Mouse (Mus musculus) C2C12 (cell line): Measurements from ENCODE around the gene Bub1. TPM values are rescaled to one million over a fixed set of nuclear protein-coding genes. Genes with fewer than 3 reads are reported as not detected.

ENCODE experiments used
- H3K27me3 ChIP-seq: one replicate; pipeline ENCODE4 v1.6.1; 2011; ENCODE audit not compliant: control insufficient read depth, insufficient read depth, insufficient read length
- H3K36me3 ChIP-seq: one replicate; pipeline ENCODE4 v1.6.1; 2011; ENCODE audit not compliant: control insufficient read depth, insufficient read depth
- H3K4me3 ChIP-seq: one replicate; pipeline ENCODE4 v1.5.1; 2011; ENCODE audit warnings: mild to moderate bottlenecking, control low read depth; ENCODE audit not compliant: poor library complexity, insufficient read depth, severe bottlenecking
- H3K79me2 ChIP-seq: one replicate; pipeline ENCODE4 v1.6.1; 2011; ENCODE audit not compliant: control insufficient read depth, insufficient read depth
- H3K79me3 ChIP-seq: one replicate; pipeline ENCODE4 v1.6.1; 2011; ENCODE audit warnings: low read depth, control low read depth
- H3ac ChIP-seq: one replicate; pipeline ENCODE3; 2011; ENCODE audit warnings: low read depth; ENCODE audit not compliant: control insufficient read depth, insufficient read length
- CEBPB ChIP-seq: IDR thresholded peaks from one replicate; pipeline ENCODE4 v1.6.1; 2011; ENCODE audit warnings: low read depth, mild to moderate bottlenecking, control low read depth, moderate library complexity
- CTCF ChIP-seq: IDR thresholded peaks from one replicate; pipeline ENCODE4 v1.5.1; 2011; ENCODE audit not compliant: control insufficient read depth, insufficient read depth, insufficient read length
- FOSL1 ChIP-seq: IDR thresholded peaks from one replicate; pipeline ENCODE4 v1.8.0; 2011; ENCODE audit warnings: mild to moderate bottlenecking, low read length; ENCODE audit not compliant: poor library complexity, insufficient read depth, severe bottlenecking
- MAX ChIP-seq: IDR thresholded peaks from one replicate; pipeline ENCODE4 v1.6.1; 2011; ENCODE audit warnings: mild to moderate bottlenecking, control low read depth
- MYOD1 ChIP-seq: IDR thresholded peaks from one replicate; pipeline ENCODE4 v1.6.1; 2011; ENCODE audit warnings: low read depth; ENCODE audit not compliant: control insufficient read depth, insufficient read length
- MYOG ChIP-seq: IDR thresholded peaks from one replicate; pipeline ENCODE4 v1.6.1; 2011; ENCODE audit not compliant: control insufficient read depth, insufficient read length; ENCODE audit errors: extremely low read depth
- USF1 ChIP-seq: IDR thresholded peaks from one replicate; pipeline ENCODE4 v1.6.1; 2011; ENCODE audit warnings: low read depth, mild to moderate bottlenecking, control low read depth, moderate library complexity
- polyA plus RNA-seq: library from polyadenylated mRNA; unstranded; fragments of >200 nt; fragmentation: generic; extraction: Trizol; gene quantifications from one replicate; pipeline ENCODE4 v1.2.1, GENCODE M21; 2012; ENCODE audit warnings: missing spikeins

Gene Bub1
- polyA plus RNA-seq, 1 experiment: 10.0 TPM

- H3ac ChIP-seq: peak within 1 kb of the TSS; percentile 90
- peaks cover 8% of the 10 kb centered on the region for H3K79me3 ChIP-seq
- peaks cover 26% of the 10 kb centered on the region for H3K79me2 ChIP-seq
- peak within 1 kb of the TSS; percentile 74 for H3K4me3 ChIP-seq
- no peaks in the 10 kb centered on the region for H3K27me3 ChIP-seq
- TF ChIP-seq USF1: no peak
- TF ChIP-seq CEBPB: no peak
- TF ChIP-seq FOSL1: no peak
- H3K36me3 ChIP-seq: no peaks in the 10 kb centered on the region
Measured at GRCm38 (mm10) chr2:127788440-127789116, 43.1 kb downstream of the Bub1 start, which contains the start of gene Nphp1. Gene Nphp1 (minus strand): TSS chr2:127788897.

DNA sequence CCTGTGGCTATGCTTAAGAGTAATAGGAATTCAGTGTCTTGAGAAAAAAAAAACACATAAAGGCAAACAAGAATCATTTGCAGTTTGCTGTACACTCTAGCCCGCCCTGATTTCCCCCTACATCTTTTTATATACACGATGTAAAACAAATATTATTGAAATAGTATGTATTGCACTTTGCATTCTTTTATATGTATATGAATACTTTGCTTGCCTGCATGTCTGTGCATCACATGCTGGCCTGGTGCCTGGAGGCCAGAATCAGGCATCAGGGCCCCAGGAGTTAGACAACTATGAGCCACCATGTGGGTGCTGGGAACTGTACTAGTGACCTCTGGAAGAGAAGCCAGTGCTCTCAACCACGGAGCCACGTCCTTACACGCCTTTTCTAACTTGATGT, 44.4 kb downstream of the Bub1 start:
- H3K79me3 ChIP-seq: peaks cover 8% of the 10 kb centered on the region

DNA sequence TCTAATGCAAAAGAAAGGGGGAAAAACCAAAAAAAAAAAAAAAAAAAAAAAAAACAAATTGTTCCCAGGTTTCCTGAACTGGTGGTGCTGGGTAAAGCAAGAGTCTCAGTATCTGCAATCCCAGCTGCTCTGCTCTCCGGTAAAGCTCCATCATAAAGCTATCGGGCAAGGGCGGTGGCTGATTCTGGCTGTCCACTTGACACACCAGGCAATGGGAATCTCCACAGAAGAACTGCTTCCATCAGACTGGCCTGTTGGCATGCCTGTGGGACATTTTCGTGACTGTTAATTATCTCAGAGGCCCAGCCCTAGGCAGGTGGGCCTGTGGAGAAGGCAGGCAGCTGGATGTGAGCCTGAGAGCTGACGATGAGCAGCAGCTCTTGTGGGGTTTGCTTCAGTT, 53.2 kb downstream of the Bub1 start:
- no peaks in the 10 kb centered on the region for H3K79me2 ChIP-seq
- H3K79me3 ChIP-seq: no peaks in the 10 kb centered on the region
- no peak for TF ChIP-seq FOSL1
- TF ChIP-seq USF1: no peak
- TF ChIP-seq CTCF: no peak
- TF ChIP-seq CEBPB: no peak
- TF ChIP-seq MAX: no peak
- no peak for TF ChIP-seq MYOD1
- no peak for TF ChIP-seq MYOG
- peaks cover 18% of the 10 kb centered on the region for H3K36me3 ChIP-seq
- no peak overlapping the region for H3K4me3 ChIP-seq
- H3K27me3 ChIP-seq: no peaks in the 10 kb centered on the region
- no peak overlapping the region for H3ac ChIP-seq

More for the DNA sequence above, 44.4 kb downstream of the Bub1 start:
- TF ChIP-seq MAX (no peak), USF1 (no peak), MYOG (no peak), CEBPB (no peak), CTCF (no peak), FOSL1 (no peak)
- H3K4me3 ChIP-seq: no peak overlapping the region
- H3ac ChIP-seq: no peak overlapping the region
- H3K36me3 ChIP-seq: no peaks in the 10 kb centered on the region
- no peaks in the 10 kb centered on the region for H3K27me3 ChIP-seq
- peaks cover 26% of the 10 kb centered on the region for H3K79me2 ChIP-seq

DNA sequence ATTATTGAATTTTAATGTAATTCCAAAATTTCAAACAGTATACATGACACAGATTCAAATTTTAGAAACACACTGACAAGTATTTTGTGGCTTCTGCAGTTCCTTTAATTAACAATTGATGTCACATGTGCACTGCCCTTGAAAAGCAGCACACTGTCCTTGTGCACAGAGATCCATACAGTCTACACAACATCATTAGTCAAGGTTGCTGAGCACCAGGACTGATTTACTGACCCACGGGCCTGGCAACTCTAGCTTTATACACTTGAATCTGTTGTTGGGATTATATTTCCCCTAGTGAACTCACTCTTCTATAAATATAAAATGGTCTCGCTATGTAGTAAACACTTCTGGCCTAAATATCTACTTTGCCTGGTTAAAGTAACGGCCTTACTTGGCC, 56.7 kb downstream of the Bub1 start:
- peaks cover 31% of the 10 kb centered on the region for H3K36me3 ChIP-seq
- no peak for TF ChIP-seq CEBPB
- TF ChIP-seq MYOD1: no peak
- no peak for TF ChIP-seq FOSL1
- no peak for TF ChIP-seq CTCF
- TF ChIP-seq MYOG: no peak
- TF ChIP-seq USF1: no peak
- TF ChIP-seq MAX: no peak
- no peaks in the 10 kb centered on the region for H3K27me3 ChIP-seq
- H3K79me3 ChIP-seq: no peaks in the 10 kb centered on the region
- no peak overlapping the region for H3ac ChIP-seq
- H3K79me2 ChIP-seq: no peaks in the 10 kb centered on the region
- no peak overlapping the region for H3K4me3 ChIP-seq

DNA sequence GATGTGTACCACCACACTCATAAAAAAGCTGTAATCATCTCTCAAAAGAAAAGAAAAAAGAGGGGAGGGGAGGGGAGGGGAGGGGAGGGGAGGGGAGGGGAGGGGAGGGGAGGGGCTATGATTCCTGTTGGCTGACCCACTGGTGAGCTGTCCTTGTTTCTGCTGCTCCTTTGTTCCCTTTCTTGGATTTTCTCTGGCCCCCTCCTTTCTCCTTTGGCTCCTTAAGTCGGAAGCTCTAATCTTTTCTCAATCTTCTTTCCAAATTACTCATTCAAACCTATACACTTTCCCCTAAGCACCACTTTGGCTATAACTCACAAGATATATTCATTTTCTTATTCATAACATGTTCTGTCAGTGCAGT, 57.1 kb downstream of the Bub1 start:
- Histone ChIP-seq H3ac (no peak overlapping the region), H3K27me3 (no peaks in the 10 kb centered on the region), H3K79me2 (no peaks in the 10 kb centered on the region), H3K79me3 (no peaks in the 10 kb centered on the region), H3K4me3 (no peak overlapping the region), H3K36me3 (peaks cover 29% of the 10 kb centered on the region)
- TF ChIP-seq MAX: no peak
- no peak for TF ChIP-seq MYOG
- TF ChIP-seq CEBPB: no peak
- no peak for TF ChIP-seq CTCF
- no peak for TF ChIP-seq MYOD1
- no peak for TF ChIP-seq FOSL1
- TF ChIP-seq USF1: no peak

GRCm38 (mm10) chr2:127773938-127774577, 57.6 kb downstream of the Bub1 start:
- H3K36me3 ChIP-seq: peaks cover 26% of the 10 kb centered on the region
- TF ChIP-seq MYOD1 (no peak), MYOG (no peak), USF1 (no peak), CEBPB (no peak), FOSL1 (no peak)
- H3K4me3 ChIP-seq: no peak overlapping the region
- H3K27me3 ChIP-seq: no peaks in the 10 kb centered on the region
- H3ac ChIP-seq: no peak overlapping the region
- no peaks in the 10 kb centered on the region for H3K79me2 ChIP-seq
- no peaks in the 10 kb centered on the region for H3K79me3 ChIP-seq
